Mouse (Mus musculus): ENCODE results near the gene Ell3. TPM values are rescaled to one million over a fixed set of nuclear protein-coding genes. Genes with fewer than 3 reads are reported as not detected.

Ell3 gene
- total and polyA plus RNA-seq, 3 experiments: not detected

GRCm38 (mm10) chr2:121456692-121457642 lies 12.9 kb upstream of the Ell3 start, which contains the start of gene Serinc4:
Gene Serinc4, minus strand, starts transcription at chr2:121456781.
- Histone ChIP-seq H3K36me3 (ENCODE audit: control insufficient read depth in 1 of 2, insufficient read depth in 2 of 2, low read length in 2 of 2) (peaks cover 0 to 11% of the 10 kb centered on the region in 2 experiments; a peak in 2 of 4 replicates), H3K4me1 (ENCODE audit: control insufficient read depth in 1 of 2, insufficient read depth in 2 of 2, low read length in 2 of 2) (0 out of 4 replicates have a peak, but pooled peaks cover 0 to 2% of the 10 kb centered on the region in 2 experiments), H3K9me3 (replicated peaks; ENCODE audit: insufficient read depth, low read length) (no peaks in the 10 kb centered on the region), H3K79me2 (ENCODE audit: control insufficient read depth, insufficient read depth, low read length, poor library complexity) (peaks cover 15% of the 10 kb centered on the region), H3K27ac (ENCODE audit: control insufficient read depth, low read depth, low read length) (peak within 1 kb of the TSS; percentile 95), H3K9ac (ENCODE audit: control insufficient read depth, low read depth, low read length, poor library complexity, severe bottlenecking) (peak within 1 kb of the TSS; percentile 91), H3K4me3 (ENCODE audit: control insufficient read depth in 1 of 2, insufficient read depth in 1 of 2, low read depth in 2 of 2, low read length in 2 of 2) (peak within 1 kb of the TSS; percentile 87 to 88), H3K27me3 (ENCODE audit: control insufficient read depth in 1 of 2, insufficient read depth in 2 of 2, low read length in 2 of 2) (no peaks in the 10 kb centered on the region)
- DNase-seq (ENCODE audit: low read depth, low spot score): peak; percentile 97
- TF ChIP-seq BHLHE40 (IDR thresholded peaks at IDR 0.05; ENCODE audit: borderline replicate concordance, low read depth, low read length) (no peak), GATA1 (IDR thresholded peaks at IDR 0.05; ENCODE audit: low read depth, low read length) (peak; percentile 76), POLR2AphosphoS5 (IDR thresholded peaks at IDR 0.05; ENCODE audit: borderline replicate concordance, low read depth, low read length) (no peak), TCF12 (IDR thresholded peaks at IDR 0.05; ENCODE audit: low read depth, low read length) (peak; percentile 75), USF1 (IDR thresholded peaks at IDR 0.05; ENCODE audit: low read depth, low read length) (0 out of 2 replicates have a peak, but pooled peaks have one; percentile 8), MEF2A (IDR thresholded peaks at IDR 0.05; ENCODE audit: extremely low read depth, insufficient replicate concordance, low read depth, low read length, poor library complexity, severe bottlenecking) (no peak), E2F4 (IDR thresholded peaks at IDR 0.05; ENCODE audit: borderline replicate concordance, low read depth, low read length) (peak; percentile 31; the same call in 1 of the 2 replicates), GABPA (IDR thresholded peaks at IDR 0.05; ENCODE audit: low read depth, low read length) (no peak), NELFE (IDR thresholded peaks at IDR 0.05; ENCODE audit: low read depth, low read length) (peak; percentile 85), KAT2A (conservative IDR thresholded peaks at IDR 0.05; ENCODE audit: low read depth, low read length) (peak; percentile 39; the same call in 1 of the 2 replicates), CTCF (IDR thresholded peaks at IDR 0.05 in 2 of 3, conservative IDR thresholded peaks at IDR 0.05 in 1 of 3; ENCODE audit: control insufficient read depth in 1 of 3, insufficient read depth in 1 of 3, low read depth in 2 of 3, low read length in 3 of 3, poor library complexity in 1 of 3, severe bottlenecking in 1 of 3) (no peak), MAFK (IDR thresholded peaks at IDR 0.05; ENCODE audit: borderline replicate concordance, low read depth, low read length) (no peak), CHD1 (IDR thresholded peaks at IDR 0.05; ENCODE audit: low read depth, low read length) (0 out of 2 replicates have a peak, but pooled peaks have one; percentile 41), MAZ (IDR thresholded peaks at IDR 0.05; ENCODE audit: low read depth, low read length) (no peak), TBP (IDR thresholded peaks at IDR 0.05; ENCODE audit: low read depth, low read length) (peak; percentile 85), ZC3H11A (IDR thresholded peaks at IDR 0.05; ENCODE audit: low read depth, low read length) (no peak), SMC3 (IDR thresholded peaks at IDR 0.05; ENCODE audit: low read depth, low read length) (no peak), EP300 (IDR thresholded peaks at IDR 0.05; ENCODE audit: low read depth in 1 of 2, low read length in 2 of 2) (no peak), RCOR1 (IDR thresholded peaks at IDR 0.05; ENCODE audit: low read depth, low read length) (0 out of 2 replicates have a peak, but pooled peaks have one; percentile 30), JUND (IDR thresholded peaks at IDR 0.05; ENCODE audit: low read depth, low read length) (no peak), MYB (IDR thresholded peaks at IDR 0.05; ENCODE audit: low read depth, low read length) (no peak), RAD21 (IDR thresholded peaks at IDR 0.05; ENCODE audit: low read depth, low read length) (no peak), POLR2AphosphoS2 (IDR thresholded peaks at IDR 0.05; ENCODE audit: low read length) (peak; percentile 94), TAL1 (IDR thresholded peaks at IDR 0.05; ENCODE audit: low read length) (no peak; the same call in 1 of the 2 replicates), CHD2 (IDR thresholded peaks at IDR 0.05; ENCODE audit: low read length) (no peak), ETS1 (IDR thresholded peaks at IDR 0.05; ENCODE audit: low read depth, low read length) (peak; percentile 62), ELF1 (IDR thresholded peaks at IDR 0.05; ENCODE audit: low read depth, low read length) (peak; percentile 82), HCFC1 (IDR thresholded peaks at IDR 0.05; ENCODE audit: low read depth, low read length) (peak; percentile 83), MAX (IDR thresholded peaks at IDR 0.05; ENCODE audit: low read length) (peak; percentile 97), UBTF (IDR thresholded peaks at IDR 0.05; ENCODE audit: borderline replicate concordance, insufficient read depth, low read depth, low read length) (no peak), MXI1 (IDR thresholded peaks at IDR 0.05; ENCODE audit: low read depth, low read length) (peak; percentile 95), ZKSCAN1 (IDR thresholded peaks at IDR 0.05; ENCODE audit: low read depth, low read length) (no peak), ZNF384 (IDR thresholded peaks at IDR 0.05; ENCODE audit: low read depth, low read length) (no peak), MYC (IDR thresholded peaks at IDR 0.05; ENCODE audit: low read depth, low read length) (peak; percentile 94), USF2 (IDR thresholded peaks at IDR 0.05; ENCODE audit: borderline replicate concordance in 1 of 2, insufficient read depth in 1 of 2, low read depth in 1 of 2, low read length in 2 of 2) (no peak)

Data from MEL (cell line).